In genomic region chr4:59096393-59096792, GRCm38 (mm10) we compare ENCODE assay signal across 8 mouse cellular contexts. TPM values are rescaled to one million over a fixed set of nuclear protein-coding genes. Genes with fewer than 3 reads are reported as not detected.
DNase-seq lines count a peak whose midpoint lies in the region; ATAC-seq lines count a peak whose summit lies in the region.

No protein-coding gene starts in this region.

- H3K4me1 ChIP-seq in hindbrain, embryonic 16.5 days (ENCODE audit: control insufficient read depth, insufficient read depth, low read depth, low read length): no peaks in the 10 kb centered on the region

- H3K9me3 ChIP-seq in hindbrain, embryonic 16.5 days (ENCODE audit: control insufficient read depth, low read length): no peaks in the 10 kb centered on the region

- no peak overlapping the region for H3K4me3 ChIP-seq in hindbrain, embryonic 16.5 days (ENCODE audit: low read length)

- ATAC-seq in hindbrain, embryonic 16.5 days: peak; percentile 95
- ATAC-seq in megakaryocyte, adult 5-6 weeks (ENCODE audit: poor library complexity, severe bottlenecking): peak; percentile 64

- no peak overlapping the region for H3K4me2 ChIP-seq in hindbrain, embryonic 16.5 days (ENCODE audit: low read length)

- no peaks in the 10 kb centered on the region for H3K36me3 ChIP-seq in hindbrain, embryonic 16.5 days (ENCODE audit: control insufficient read depth, insufficient read depth, low read length)

- DNase-seq in T-cell, adult 2 months (ENCODE audit: low spot score): peak; percentile 66
- peak; percentile 89 to 92 for DNase-seq in cerebellum, postnatal 10 days
- peak; percentile 38 to 70 for DNase-seq in frontal cortex, postnatal 10 days (ENCODE audit: low spot score in 2 of 2)
- peak; percentile 44 to 72 for DNase-seq in layer of hippocampus, postnatal 25 days (ENCODE audit: extremely low spot score in 1 of 2, low spot score in 1 of 2)
- peak; percentile 77 to 90 for DNase-seq in right cerebral cortex, adult 2 months (ENCODE audit: low spot score in 2 of 2)
- peak; percentile 66 for DNase-seq in yolk sac, embryonic 10.5 days (ENCODE audit: low spot score)

- no peak overlapping the region for H3K27ac ChIP-seq in hindbrain, embryonic 16.5 days (ENCODE audit: low read depth, low read length)

- H3K27me3 ChIP-seq in hindbrain, embryonic 16.5 days (replicated peaks; ENCODE audit: control insufficient read depth, insufficient read depth, low read length): no peaks in the 10 kb centered on the region

- H3K9ac ChIP-seq in hindbrain, embryonic 16.5 days (ENCODE audit: low read depth, low read length): no peak overlapping the region

RNA-seq across cellular contexts. Expression of gene AI481877, which starts 42.4 kb away (rescaled TPM):
- 0.04 and 0.05 TPM in 2 replicates for polyA plus RNA-seq in hindbrain, embryonic 16.5 days (2015; fragmentation: Nextera tagmentation; extraction: Ambion mirVana)
- total RNA-seq in layer of hippocampus, postnatal 25 days (2021): not detected
- not detected in 2 replicates for total RNA-seq in megakaryocyte, adult 5-6 weeks (2015)
- total RNA-seq in megakaryocyte, adult 5-6 weeks (2017): not detected in 2 replicates
